26 mouse cellular contexts compared by ENCODE assay signal in genomic region chr8:111572431-111572830, GRCm38 (mm10). TPM values are rescaled to one million over a fixed set of nuclear protein-coding genes. Genes with fewer than 3 reads are reported as not detected.
DNase-seq lines count a peak whose midpoint lies in the region; ATAC-seq and TF ChIP-seq lines count a peak whose summit lies in the region.
"Had no signal": no experiment of that assay in that cellular context is flagged by ENCODE, and none has a peak within 500 bp of the region (broad histone marks: within the 10 kb centered on the region; RNA-seq: fewer than 3 reads in every experiment).

No protein-coding gene starts in this region.

- no peak overlapping the region for H3K4me2 ChIP-seq in hindbrain, embryonic 13.5 days
- peak overlapping the region; percentile 68 for H3K4me2 ChIP-seq in liver, embryonic 11.5 days
- H3K4me2 ChIP-seq in myocyte (ENCODE audit: low read depth) = peak overlapping the region; percentile 60
- H3K4me2 ChIP-seq: embryonic facial prominence, embryonic 15.5 days; forebrain, embryonic 12.5 days; intestine, embryonic 15.5 days; lung, embryonic 14.5 days had no signal

- H3K27me3 ChIP-seq in hindbrain, embryonic 13.5 days = no peaks in the 10 kb centered on the region
- no peaks in the 10 kb centered on the region for H3K27me3 ChIP-seq in hindbrain, embryonic 10.5 days (ENCODE audit: insufficient read depth, poor library complexity, severe bottlenecking)
- no peaks in the 10 kb centered on the region for H3K27me3 ChIP-seq in liver, embryonic 11.5 days (replicated peaks; ENCODE audit: control insufficient read depth, insufficient read depth, low read length)
- no peaks in the 10 kb centered on the region for H3K27me3 ChIP-seq in myocyte (ENCODE audit: control insufficient read depth, insufficient read depth, insufficient read length)
- H3K27me3 ChIP-seq: embryonic facial prominence, embryonic 15.5 days; forebrain, embryonic 12.5 days; heart, embryonic 13.5 days; intestine, embryonic 15.5 days had no signal

- no peak for DNase-seq in hindbrain, embryonic 10.5 days (ENCODE audit: low spot score)
- no peak for DNase-seq in liver, embryonic 11.5 days (ENCODE audit: low spot score)
- DNase-seq in liver = no peak
- peak; percentile 18 for DNase-seq in retina, postnatal 1 day
- DNase-seq in retina, embryonic 14.5 days (ENCODE audit: low spot score) = no peak
- DNase-seq in B cell, adult 2 months = no peak
- DNase-seq: adrenal gland, postnatal 36 days; cerebellum, adult 18-20 months; cerebellum, postnatal 14 days; forebrain, postnatal 0 days; heart, adult 2 months; heart, postnatal 10 days; kidney, postnatal 36 days; left cerebral cortex, postnatal 4 days; lung, embryonic 14.5 days; lung, postnatal 14 days; right cerebral cortex, postnatal 14 days; thymus, postnatal 14 days had no signal

- H3K9ac ChIP-seq in hindbrain, embryonic 13.5 days = no peak overlapping the region
- no peak overlapping the region for H3K9ac ChIP-seq in liver, embryonic 11.5 days (ENCODE audit: low read depth, low read length)
- H3K9ac ChIP-seq: embryonic facial prominence, embryonic 15.5 days; forebrain, embryonic 12.5 days; forebrain, postnatal 0 days; intestine, embryonic 15.5 days; lung, embryonic 14.5 days had no signal

- H3ac ChIP-seq in myocyte (ENCODE audit: control insufficient read depth, insufficient read length) = no peak overlapping the region

- H3K4me3 ChIP-seq in hindbrain, embryonic 13.5 days = no peak overlapping the region
- no peak overlapping the region for H3K4me3 ChIP-seq in hindbrain, embryonic 10.5 days
- H3K4me3 ChIP-seq in liver, embryonic 11.5 days (ENCODE audit: low read depth, low read length) = no peak overlapping the region
- no peak overlapping the region for H3K4me3 ChIP-seq in myocyte
- H3K4me3 ChIP-seq: embryonic facial prominence, embryonic 10.5 days; embryonic facial prominence, embryonic 15.5 days; forebrain, embryonic 12.5 days; heart, adult 2 months; intestine, embryonic 15.5 days had no signal

- WGBS in hindbrain, embryonic 13.5 days = 90% methylated on average over 2 of the region's 2 CpGs
- 85% methylated on average over 2 of the region's 2 CpGs for WGBS in hindbrain, embryonic 10.5 days
- 81% methylated on average over 2 of the region's 2 CpGs for WGBS in liver, embryonic 11.5 days

- H3K27ac ChIP-seq in hindbrain, embryonic 13.5 days = peak overlapping the region; percentile 35; the same call in 1 of the 2 replicates
- no peak overlapping the region; the same call in 1 of the 2 replicates for H3K27ac ChIP-seq in hindbrain, embryonic 10.5 days
- peak overlapping the region; percentile 90 for H3K27ac ChIP-seq in liver, embryonic 11.5 days (ENCODE audit: low read depth, low read length)
- H3K27ac ChIP-seq: embryonic facial prominence, embryonic 10.5 days; embryonic facial prominence, embryonic 15.5 days; heart, adult 2 months; intestine, embryonic 15.5 days had no signal

- ATAC-seq in hindbrain, embryonic 13.5 days (ENCODE audit: low FRiP score) = no peak
- ATAC-seq in liver, embryonic 11.5 days (replicated peaks; ENCODE audit: low FRiP score) = no peak
- ATAC-seq: forebrain, postnatal 0 days; hindbrain, postnatal 0 days had no signal

- no peaks in the 10 kb centered on the region for H3K9me3 ChIP-seq in hindbrain, embryonic 13.5 days
- H3K9me3 ChIP-seq in hindbrain, embryonic 10.5 days = no peaks in the 10 kb centered on the region
- H3K9me3 ChIP-seq in liver, embryonic 11.5 days (ENCODE audit: control insufficient read depth, low read length) = no peaks in the 10 kb centered on the region
- H3K9me3 ChIP-seq: embryonic facial prominence, embryonic 10.5 days; embryonic facial prominence, embryonic 15.5 days; forebrain, embryonic 12.5 days; heart, embryonic 13.5 days; intestine, embryonic 15.5 days had no signal

- no peak for TF ChIP-seq POLR2A in myocyte (IDR thresholded peaks at IDR 0.05; ENCODE audit: insufficient read length, low read depth)

- H3K36me3 ChIP-seq in hindbrain, embryonic 13.5 days = no peaks in the 10 kb centered on the region
- peaks cover 18% of the 10 kb centered on the region; the same call in 1 of the 2 replicates for H3K36me3 ChIP-seq in hindbrain, embryonic 10.5 days
- 0 out of 2 replicates have a peak, but pooled peaks cover 2% of the 10 kb centered on the region for H3K36me3 ChIP-seq in liver, embryonic 11.5 days (ENCODE audit: control insufficient read depth, insufficient read depth, low read length)
- no peaks in the 10 kb centered on the region for H3K36me3 ChIP-seq in myocyte (ENCODE audit: control insufficient read depth, insufficient read depth)
- H3K36me3 ChIP-seq: embryonic facial prominence, embryonic 15.5 days; intestine, embryonic 15.5 days had no signal

- H3K79me2 ChIP-seq in myocyte (ENCODE audit: control insufficient read depth, insufficient read depth) = peaks cover 87% of the 10 kb centered on the region

- H3K4me1 ChIP-seq in hindbrain, embryonic 13.5 days (replicated peaks) = peaks cover 64% of the 10 kb centered on the region
- peaks cover 45% of the 10 kb centered on the region for H3K4me1 ChIP-seq in hindbrain, embryonic 10.5 days (replicated peaks)
- H3K4me1 ChIP-seq in liver, embryonic 11.5 days (replicated peaks; ENCODE audit: control insufficient read depth, insufficient read depth, low read length) = peaks cover 57% of the 10 kb centered on the region

TF ChIP-seq in myocyte, 11 proteins besides CTCF, POLR2A, EP300 and RAD21:
- TF ChIP-seq USF1 (IDR thresholded peaks at IDR 0.05; ENCODE audit: low read depth) (no peak), MAX (IDR thresholded peaks at IDR 0.05; ENCODE audit: low read depth) (no peak), MYOD1 (IDR thresholded peaks at IDR 0.05; ENCODE audit: control insufficient read depth in 1 of 3, insufficient read length in 2 of 3, low read depth in 2 of 3) (no peak), E2F4 (IDR thresholded peaks at IDR 0.05; ENCODE audit: insufficient read depth) (no peak), POLR2AphosphoS2 (IDR thresholded peaks at IDR 0.05; ENCODE audit: insufficient read length, low read depth) (no peak), CEBPB (IDR thresholded peaks at IDR 0.05; ENCODE audit: insufficient read depth, poor library complexity, severe bottlenecking) (no peak), MYOG (IDR thresholded peaks at IDR 0.05; ENCODE audit: control insufficient read depth in 1 of 3, insufficient read depth in 1 of 3, insufficient read length in 2 of 3, low read depth in 2 of 3) (no peak), SRF (IDR thresholded peaks at IDR 0.05; ENCODE audit: control insufficient read depth, insufficient read length, low read depth) (no peak), TCF3 (IDR thresholded peaks at IDR 0.05; ENCODE audit: insufficient read length, low read depth) (no peak), REST (IDR thresholded peaks at IDR 0.05; ENCODE audit: insufficient read depth, insufficient read length) (no peak), TCF12 (IDR thresholded peaks at IDR 0.05; ENCODE audit: insufficient read depth, poor library complexity, severe bottlenecking) (no peak)

RNA-seq across cellular contexts. Expression of gene Znrf1, which starts 36.5 kb away (rescaled TPM):
- polyA plus RNA-seq in hindbrain, embryonic 13.5 days (2015; fragmentation: Nextera tagmentation; extraction: Ambion mirVana) = 77.3 and 80.0 TPM in 2 replicates
- polyA plus RNA-seq in hindbrain, embryonic 10.5 days (2016; fragmentation: Nextera tagmentation; extraction: Ambion mirVana) = 29.9 and 52.5 TPM in 2 replicates
- 24.9 and 27.6 TPM in 2 replicates for polyA plus RNA-seq in liver, embryonic 11.5 days (2014; fragmentation: Nextera tagmentation; extraction: Ambion mirVana)
- polyA plus RNA-seq in myocyte (2012; fragmentation: generic; extraction: Trizol) = 39.2 TPM

RNA-seq across cellular contexts. Expression of gene Wdr59, which starts 50.5 kb away (rescaled TPM):
- 7.4 and 8.3 TPM in 2 replicates for polyA plus RNA-seq in hindbrain, embryonic 13.5 days (2015; fragmentation: Nextera tagmentation; extraction: Ambion mirVana)
- polyA plus RNA-seq in hindbrain, embryonic 10.5 days (2016; fragmentation: Nextera tagmentation; extraction: Ambion mirVana) = 3.8 and 4.8 TPM in 2 replicates
- polyA plus RNA-seq in liver, embryonic 11.5 days (2014; fragmentation: Nextera tagmentation; extraction: Ambion mirVana) = 3.1 and 3.8 TPM in 2 replicates
- polyA plus RNA-seq in myocyte (2012; fragmentation: generic; extraction: Trizol) = 10.2 TPM

RNA-seq across cellular contexts. Expression of gene Ldhd, which starts 57.7 kb away (rescaled TPM):
- polyA plus RNA-seq in hindbrain, embryonic 13.5 days (2015; fragmentation: Nextera tagmentation; extraction: Ambion mirVana) = 0.52 and 0.53 TPM in 2 replicates
- 0.24 and 0.26 TPM in 2 replicates for polyA plus RNA-seq in hindbrain, embryonic 10.5 days (2016; fragmentation: Nextera tagmentation; extraction: Ambion mirVana)
- polyA plus RNA-seq in liver, embryonic 11.5 days (2014; fragmentation: Nextera tagmentation; extraction: Ambion mirVana) = 0.10 and 0.16 TPM in 2 replicates
- polyA plus RNA-seq in myocyte (2012; fragmentation: generic; extraction: Trizol) = 0.16 TPM
